Mouse (Mus musculus) heart, adult 2 months (tissue): ENCODE data around the gene Hjurp.

Experiments
- CTCF ChIP-seq: fragments of 200-600 bp; IDR thresholded peaks from 2 replicates; pipeline ENCODE4 v1.8.1; 2022; ENCODE audit warnings: antibody characterized with exemption, mild to moderate bottlenecking, moderate library complexity
- POLR2A ChIP-seq: fragments of 200-500 bp; IDR thresholded peaks from 2 replicates; pipeline ENCODE4 v1.6.1; 2011; ENCODE audit warnings: mild to moderate bottlenecking, low read depth, low read length, control low read depth; ENCODE audit not compliant: insufficient read depth

GRCm38 (mm10) chr1:88307180-88307579, 29.7 kb upstream of the Hjurp start:
- TF ChIP-seq CTCF, result no peak
- TF ChIP-seq POLR2A, result no peak
